Mouse (Mus musculus) lung, postnatal 0 days (tissue): ENCODE data around the gene Usp54. TPM values are rescaled to one million over a fixed set of nuclear protein-coding genes. Genes with fewer than 3 reads are reported as not detected.
A peak's percentile ranks its signal among the peaks of the same experiment; 100 is the strongest.

Experiments used
- ATAC-seq: fragments of 200-750 bp; cut with Nextera tagmentation; 2 replicates; pipeline ENCODE4 v1.8.0; 2017; ENCODE audit warnings: moderate library complexity
- DNase-seq: peaks from one replicate; pipeline ENCODE4 v3.0.0-alpha.2; 2016; ENCODE audit warnings: low spot score
- H3K27ac ChIP-seq: fragments of 300-500 bp; sonication (generic); 2 replicates; pipeline ENCODE4 v1.5.1; 2014; ENCODE audit warnings: antibody characterized with exemption, mild to moderate bottlenecking, low read length, mixed read lengths
- H3K27me3 ChIP-seq: fragments of 300-500 bp; sonication (generic); replicated peaks from 2 replicates; pipeline ENCODE4 v1.6.1; 2014; ENCODE audit warnings: low read length, mixed read lengths; ENCODE audit not compliant: insufficient read depth
- H3K36me3 ChIP-seq: fragments of 300-500 bp; sonication (generic); 2 replicates; pipeline ENCODE4 v1.6.1; 2014; ENCODE audit warnings: low read length, mixed read lengths; ENCODE audit not compliant: insufficient read depth
- H3K4me1 ChIP-seq: fragments of 300-500 bp; sonication (generic); 2 replicates; pipeline ENCODE4 v1.6.1; 2014; ENCODE audit warnings: antibody characterized with exemption, low read depth, low read length, mixed read lengths; ENCODE audit not compliant: insufficient read depth
- H3K4me2 ChIP-seq: fragments of 300-500 bp; sonication (generic); replicated peaks from 2 replicates; pipeline ENCODE4 v1.6.1; 2014; ENCODE audit warnings: low read depth, mild to moderate bottlenecking, low read length, moderate library complexity, mixed read lengths
- H3K4me3 ChIP-seq: fragments of 300-500 bp; sonication (generic); 2 replicates; pipeline ENCODE4 v1.5.1; 2014; ENCODE audit warnings: low read depth, low read length
- H3K9ac ChIP-seq: fragments of 300-500 bp; sonication (generic); replicated peaks from 2 replicates; pipeline ENCODE4 v1.6.1; 2014; ENCODE audit warnings: low read depth, mild to moderate bottlenecking
- H3K9me3 ChIP-seq: fragments of 300-500 bp; sonication (generic); 2 replicates; pipeline ENCODE4 v1.6.1; 2016; ENCODE audit warnings: low read length, mixed read lengths
- CTCF ChIP-seq: IDR thresholded peaks from 2 replicates; pipeline ENCODE4 v1.5.1; 2016; ENCODE audit warnings: antibody characterized with exemption, mild to moderate bottlenecking
- EP300 ChIP-seq: IDR thresholded peaks from 2 replicates; pipeline ENCODE4 v1.6.1; 2016; ENCODE audit warnings: antibody characterized with exemption, mild to moderate bottlenecking, control low read depth
- WGBS: fragments of 180-500 bp; shearing (Covaris S2); extraction: QIAGEN DNeasy Blood & Tissue Kit; methylation state at CpG from one replicate; pipeline ENCODE4 v1.1.7; 2014; 5-methylcytosine and 5-hydroxymethylcytosine counted together
- polyA plus RNA-seq: library from polyadenylated mRNA; unstranded; fragments of >200 nt; fragmentation: Nextera tagmentation; extraction: Ambion mirVana; gene quantifications from 2 replicates; pipeline ENCODE4 v1.2.1, GENCODE M21; 2015

Usp54 gene
- polyA plus RNA-seq, 1 experiment from 2014 or later: 5.0 TPM

DNA sequence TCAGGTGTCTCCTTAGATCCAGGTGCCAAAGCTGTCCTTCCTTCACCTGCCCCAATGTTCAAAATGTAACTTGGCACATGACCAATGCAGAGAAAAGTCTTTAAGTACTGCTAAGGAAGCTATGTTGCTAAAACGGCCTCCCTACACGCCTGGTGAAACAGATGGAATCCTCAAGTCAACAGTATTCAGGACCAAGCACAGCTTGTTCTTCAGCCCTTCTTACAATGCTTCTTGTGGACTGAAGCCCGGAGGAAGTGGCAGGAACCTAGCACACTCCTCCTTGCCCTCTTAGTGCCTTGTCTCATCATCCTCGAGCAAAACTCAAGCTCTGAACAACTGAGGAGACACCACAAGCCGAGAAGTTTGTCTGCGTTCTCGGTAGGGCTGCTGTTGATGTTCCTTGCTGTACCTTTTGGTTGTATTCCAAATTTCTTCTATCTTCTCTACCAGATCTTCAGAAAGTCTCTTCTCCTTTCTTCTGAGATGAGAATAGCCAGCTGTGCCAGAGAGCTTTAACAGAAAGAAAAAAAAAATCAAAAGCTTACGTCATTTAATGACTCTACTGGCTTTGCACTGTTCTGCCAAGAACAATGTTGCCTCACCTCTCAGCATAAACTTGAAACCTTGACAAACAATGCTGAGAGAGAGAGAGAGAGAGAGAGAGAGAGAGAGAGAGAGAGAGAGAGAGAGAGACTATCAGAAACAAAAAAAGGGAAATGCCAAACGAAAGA, 33.3 kb downstream of the Usp54 start:
- peak overlapping the region; percentile 92 for H3K27ac ChIP-seq
- H3K4me1 ChIP-seq: peaks cover 18% of the 10 kb centered on the region; the same call in 1 of the 2 replicates
- H3K4me3 ChIP-seq: peak overlapping the region; percentile 23; the same call in 1 of the 2 replicates
- WGBS: 36% methylated on average over 9 of the region's 9 CpGs
- H3K9me3 ChIP-seq: no peaks in the 10 kb centered on the region
- H3K9ac ChIP-seq: no peak overlapping the region
- DNase-seq (peak; percentile 98), ATAC-seq (peak; percentile 85)
- no peaks in the 10 kb centered on the region for H3K36me3 ChIP-seq
- H3K4me2 ChIP-seq: peak overlapping the region; percentile 46
- no peaks in the 10 kb centered on the region for H3K27me3 ChIP-seq
- peak; percentile 89 for TF ChIP-seq EP300
- no peak for TF ChIP-seq CTCF

DNA sequence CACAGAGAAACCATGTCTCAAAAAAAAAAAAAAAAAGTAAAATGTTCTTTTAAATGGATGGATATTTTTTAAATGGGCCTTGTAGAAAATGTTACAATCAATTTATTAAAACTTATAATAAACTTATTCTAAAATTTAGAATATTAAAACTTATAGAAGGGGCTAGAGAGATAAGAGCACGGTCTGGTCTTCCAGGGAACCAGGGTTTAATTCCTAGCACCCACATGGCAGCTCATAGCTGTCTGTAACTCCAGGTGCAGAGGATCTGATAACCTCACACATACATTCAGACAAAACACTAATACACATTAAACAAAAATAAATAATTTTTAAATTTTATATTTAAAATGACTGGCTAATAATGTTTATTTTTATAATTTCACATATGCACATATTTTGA, 39.6 kb downstream of the Usp54 start:
- ATAC-seq (no peak), DNase-seq (no peak)
- no peak overlapping the region for H3K27ac ChIP-seq
- H3K4me1 ChIP-seq: no peaks in the 10 kb centered on the region; the same call in 1 of the 2 replicates
- H3K4me3 ChIP-seq: no peak overlapping the region
- H3K27me3 ChIP-seq: no peaks in the 10 kb centered on the region
- H3K36me3 ChIP-seq: no peaks in the 10 kb centered on the region; the same call in 1 of the 2 replicates
- no peak overlapping the region for H3K9ac ChIP-seq
- TF ChIP-seq CTCF: no peak
- no peak for TF ChIP-seq EP300
- H3K9me3 ChIP-seq: no peaks in the 10 kb centered on the region
- H3K4me2 ChIP-seq: no peak overlapping the region
- WGBS: 97% methylated on average over 1 of the region's 1 CpGs

DNA sequence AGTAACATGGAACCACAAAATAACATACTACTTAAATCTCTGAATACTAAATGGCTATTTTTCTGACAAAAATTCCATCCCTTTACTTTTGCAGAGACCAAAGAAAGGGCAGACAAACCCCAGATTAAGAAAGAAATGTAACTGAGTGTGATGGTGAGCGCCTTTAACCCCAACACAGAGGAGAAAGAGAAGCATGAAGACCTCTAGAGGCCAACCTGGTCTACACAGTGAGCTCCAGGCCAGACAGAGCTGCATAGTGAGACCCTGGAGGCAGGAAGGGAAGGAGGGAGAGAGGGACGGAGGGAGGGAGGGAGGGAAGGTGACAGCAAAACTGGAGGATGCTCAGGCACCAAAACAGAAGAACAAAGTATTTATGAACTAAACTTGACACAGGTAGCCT, 40.7 kb downstream of the Usp54 start:
- no peaks in the 10 kb centered on the region for H3K27me3 ChIP-seq
- H3K9me3 ChIP-seq: no peaks in the 10 kb centered on the region
- no peak for ATAC-seq
- 52% methylated on average over 2 of the region's 2 CpGs for WGBS
- H3K9ac ChIP-seq: no peak overlapping the region
- H3K4me2 ChIP-seq: no peak overlapping the region
- no peaks in the 10 kb centered on the region for H3K4me1 ChIP-seq
- no peaks in the 10 kb centered on the region; the same call in 1 of the 2 replicates for H3K36me3 ChIP-seq
- TF ChIP-seq EP300 (no peak), CTCF (peak; percentile 13; the same call in 1 of the 2 replicates)
- H3K27ac ChIP-seq: no peak overlapping the region
- H3K4me3 ChIP-seq: no peak overlapping the region
- DNase-seq: no peak

GRCm38 (mm10) chr14:20599542-20599941, 41.3 kb downstream of the Usp54 start:
- Histone ChIP-seq H3K9ac (no peak overlapping the region), H3K4me1 (no peaks in the 10 kb centered on the region), H3K27me3 (no peaks in the 10 kb centered on the region), H3K9me3 (no peaks in the 10 kb centered on the region), H3K27ac (no peak overlapping the region), H3K36me3 (no peaks in the 10 kb centered on the region; the same call in 1 of the 2 replicates), H3K4me2 (no peak overlapping the region), H3K4me3 (no peak overlapping the region)
- TF ChIP-seq EP300: no peak
- TF ChIP-seq CTCF: no peak
- DNase-seq (no peak), ATAC-seq (no peak)
- 51% methylated on average over 2 of the region's 2 CpGs for WGBS

DNA sequence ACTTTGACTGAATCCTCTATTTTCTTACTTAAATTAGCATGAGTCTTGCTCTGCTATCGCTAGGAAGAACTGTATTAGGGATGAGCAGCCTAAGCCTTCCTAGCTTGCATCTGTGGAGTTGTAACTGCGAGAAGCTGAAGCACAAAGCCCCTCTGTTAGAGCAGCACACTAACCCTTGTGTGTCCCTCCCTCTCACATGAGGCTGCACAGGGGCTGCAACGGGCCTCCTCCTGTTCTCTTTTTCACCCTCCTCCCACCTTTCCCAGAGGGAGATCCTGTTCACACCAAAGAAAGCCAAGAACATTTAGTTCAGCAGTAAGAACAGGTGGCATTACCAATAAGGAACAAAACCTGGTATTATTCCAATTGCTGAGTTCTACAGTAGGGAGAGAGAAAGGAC, 45.1 kb downstream of the Usp54 start:
- no peaks in the 10 kb centered on the region for H3K4me1 ChIP-seq
- H3K27ac ChIP-seq: no peak overlapping the region
- 55% methylated on average over 3 of the region's 3 CpGs for WGBS
- H3K4me2 ChIP-seq: no peak overlapping the region
- no peak for ATAC-seq
- H3K36me3 ChIP-seq: no peaks in the 10 kb centered on the region
- TF ChIP-seq CTCF (no peak), EP300 (no peak)
- H3K9ac ChIP-seq: no peak overlapping the region
- DNase-seq: no peak
- H3K27me3 ChIP-seq: no peaks in the 10 kb centered on the region
- no peaks in the 10 kb centered on the region for H3K9me3 ChIP-seq
- H3K4me3 ChIP-seq: no peak overlapping the region

GRCm38 (mm10) chr14:20587458-20587857, 53.4 kb downstream of the Usp54 start:
- H3K27me3 ChIP-seq: no peaks in the 10 kb centered on the region
- 61% methylated on average over 5 of the region's 5 CpGs for WGBS
- no peak overlapping the region for H3K9ac ChIP-seq
- no peak overlapping the region for H3K27ac ChIP-seq
- DNase-seq: no peak
- peaks cover 6% of the 10 kb centered on the region; the same call in 1 of the 2 replicates for H3K36me3 ChIP-seq
- no peaks in the 10 kb centered on the region for H3K9me3 ChIP-seq
- no peak for ATAC-seq
- no peak overlapping the region for H3K4me2 ChIP-seq
- H3K4me3 ChIP-seq: no peak overlapping the region
- TF ChIP-seq EP300 (no peak), CTCF (no peak)
- H3K4me1 ChIP-seq: no peaks in the 10 kb centered on the region
